In the genomic region with DNA sequence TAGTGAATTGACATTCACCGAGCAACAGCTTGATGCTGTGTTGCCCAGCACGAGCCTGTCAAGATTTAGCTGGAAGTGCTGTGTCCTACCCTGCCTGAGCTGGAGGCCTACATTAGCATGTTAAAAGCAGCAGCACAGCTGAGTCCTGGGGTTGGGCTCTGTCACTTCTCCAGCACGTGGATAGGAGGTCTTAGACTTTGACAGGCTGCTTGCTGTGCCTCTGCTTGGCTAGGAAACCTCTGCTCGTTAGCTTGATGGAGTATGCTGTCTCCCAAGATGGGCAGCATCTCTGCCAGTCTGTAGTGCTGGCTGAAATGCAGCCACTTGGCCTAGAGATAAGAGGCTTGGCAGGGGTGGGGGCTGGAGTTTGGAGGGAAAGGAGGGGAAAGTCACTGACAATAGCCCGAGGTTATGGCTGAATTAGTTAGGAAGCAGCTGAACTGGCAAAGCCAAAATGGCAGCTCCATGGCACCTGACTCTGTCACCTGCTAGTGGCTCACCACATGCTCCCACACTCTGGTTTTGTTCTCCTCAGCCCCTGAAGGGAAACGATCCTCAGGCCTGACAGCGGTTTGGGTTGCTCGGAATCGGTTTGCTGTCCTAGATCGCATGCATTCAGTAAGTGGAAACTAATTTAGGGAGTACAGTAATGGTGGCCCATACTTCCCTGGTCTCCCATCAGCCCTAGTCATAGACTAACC, we compare ENCODE assay signal across 20 mouse cellular contexts. TPM values are rescaled to one million over a fixed set of nuclear protein-coding genes. Genes with fewer than 3 reads are reported as not detected.
DNase-seq lines count a peak whose midpoint lies in the region; ATAC-seq lines count a peak whose summit lies in the region.
"Had no signal": no experiment of that assay in that cellular context is flagged by ENCODE, and none has a peak within 500 bp of the region (broad histone marks: within the 10 kb centered on the region; RNA-seq: fewer than 3 reads in every experiment).

No protein-coding gene starts in this region.

- no peak overlapping the region for H3K4me2 ChIP-seq in hindbrain, embryonic 16.5 days (ENCODE audit: low read length)
- no peak overlapping the region for H3K4me2 ChIP-seq in neural tube, embryonic 14.5 days (ENCODE audit: low read depth, low read length)

- 56% methylated on average over 10 of the region's 10 CpGs for WGBS in hindbrain, embryonic 16.5 days
- WGBS in neural tube, embryonic 14.5 days, result 66% methylated on average over 10 of the region's 10 CpGs

- peak; percentile 93 for ATAC-seq in hindbrain, embryonic 16.5 days
- peak; percentile 81 for ATAC-seq in neural tube, embryonic 14.5 days (ENCODE audit: low read depth)
- ATAC-seq: intestine, embryonic 16.5 days; Patski had no signal

- H3K9ac ChIP-seq in hindbrain, embryonic 16.5 days (ENCODE audit: low read depth, low read length), result no peak overlapping the region
- H3K9ac ChIP-seq in neural tube, embryonic 14.5 days (replicated peaks; ENCODE audit: low read depth, low read length), result no peak overlapping the region

- intact Hi-C loops in left cerebral cortex, postnatal 4 days (cut with DNase I), result no loop called here
- intact Hi-C loops in left cerebral cortex, postnatal 36 days (cut with DNase I), result no loop called here

- no peaks in the 10 kb centered on the region for H3K27me3 ChIP-seq in hindbrain, embryonic 16.5 days (replicated peaks; ENCODE audit: control insufficient read depth, insufficient read depth, low read length)
- no peaks in the 10 kb centered on the region for H3K27me3 ChIP-seq in neural tube, embryonic 14.5 days (ENCODE audit: control insufficient read depth, insufficient read depth, low read length)
- H3K27me3 ChIP-seq: Patski had no signal

- H3K9me3 ChIP-seq in hindbrain, embryonic 16.5 days (ENCODE audit: control insufficient read depth, low read length), result no peaks in the 10 kb centered on the region
- no peaks in the 10 kb centered on the region for H3K9me3 ChIP-seq in neural tube, embryonic 14.5 days (ENCODE audit: control insufficient read depth, low read length)

- no peak overlapping the region for H3K4me3 ChIP-seq in hindbrain, embryonic 16.5 days (ENCODE audit: low read length)
- no peak overlapping the region for H3K4me3 ChIP-seq in neural tube, embryonic 14.5 days (ENCODE audit: low read depth, low read length)

- peak; percentile 41 to 44 for DNase-seq in cerebellum, postnatal 14 days
- no peak for DNase-seq in cerebellum, adult 18-20 months
- DNase-seq in left cerebral cortex, postnatal 4 days, result peak; percentile 55
- no peak for DNase-seq in left cerebral cortex, postnatal 36 days (ENCODE audit: low spot score in 2 of 2)
- DNase-seq in adrenal gland, adult 2 months, result no peak
- DNase-seq in kidney, postnatal 4 days, result no peak
- DNase-seq: adrenal gland, adult 8-10 months; gastrocnemius, postnatal 36 days; kidney, postnatal 25 days; layer of hippocampus, postnatal 36 days; lung, adult 2 months; retina, postnatal 1 day; spleen, adult 18-20 months; thymus, postnatal 4 days had no signal

- H3K27ac ChIP-seq in hindbrain, embryonic 16.5 days (ENCODE audit: low read depth, low read length), result no peak overlapping the region
- no peak overlapping the region for H3K27ac ChIP-seq in neural tube, embryonic 14.5 days (ENCODE audit: low read depth, low read length)
- H3K27ac ChIP-seq: stomach, postnatal 0 days had no signal

- H3K4me1 ChIP-seq in hindbrain, embryonic 16.5 days (ENCODE audit: control insufficient read depth, insufficient read depth, low read depth, low read length), result no peaks in the 10 kb centered on the region
- no peaks in the 10 kb centered on the region for H3K4me1 ChIP-seq in neural tube, embryonic 14.5 days (ENCODE audit: control insufficient read depth, insufficient read depth, low read length)

- peaks cover 52% of the 10 kb centered on the region for H3K36me3 ChIP-seq in hindbrain, embryonic 16.5 days (ENCODE audit: control insufficient read depth, insufficient read depth, low read length)
- peaks cover 81% of the 10 kb centered on the region for H3K36me3 ChIP-seq in neural tube, embryonic 14.5 days (ENCODE audit: control insufficient read depth, insufficient read depth, low read length)

RNA-seq across cellular contexts. Expression of gene Pex19, which starts 18.6 kb away (rescaled TPM):
- 10 to 100 TPM; 73.9 to 84.3 TPM for total RNA-seq in left cerebral cortex, postnatal 4 days (2021)
- 100 to 1,000 TPM in 1 of 2 experiments, 10 to 100 TPM in 1; 95.6 to 105 TPM for total RNA-seq in left cerebral cortex, postnatal 36 days (2021)
- 169 and 173 TPM in 2 replicates for polyA plus RNA-seq in hindbrain, embryonic 16.5 days (2015; fragmentation: Nextera tagmentation; extraction: Ambion mirVana)
- polyA plus RNA-seq in neural tube, embryonic 14.5 days (2014; fragmentation: Nextera tagmentation; extraction: Ambion mirVana), result 151 and 156 TPM in 2 replicates
- 100 to 1,000 TPM; 112 to 114 TPM for total RNA-seq in adrenal gland, adult 2 months (2021)
- polyA plus RNA-seq in adrenal gland, adult 2 months (2012; rRNA removed), result 104 and 114 TPM in 2 replicates

RNA-seq across cellular contexts. Expression of gene Ncstn, which starts 25.3 kb away (rescaled TPM):
- total RNA-seq in left cerebral cortex, postnatal 4 days (2021), result 10 to 100 TPM; 80.0 to 85.3 TPM
- 10 to 100 TPM; 63.3 to 71.6 TPM for total RNA-seq in left cerebral cortex, postnatal 36 days (2021)
- polyA plus RNA-seq in hindbrain, embryonic 16.5 days (2015; fragmentation: Nextera tagmentation; extraction: Ambion mirVana), result 110 and 121 TPM in 2 replicates
- polyA plus RNA-seq in neural tube, embryonic 14.5 days (2014; fragmentation: Nextera tagmentation; extraction: Ambion mirVana), result 115 and 127 TPM in 2 replicates
- 10 to 100 TPM; 83.9 to 85.7 TPM for total RNA-seq in adrenal gland, adult 2 months (2021)
- 62.9 and 83.8 TPM in 2 replicates for polyA plus RNA-seq in adrenal gland, adult 2 months (2012; rRNA removed)

RNA-seq across cellular contexts. Expression of gene Copa, which starts 25.6 kb away (rescaled TPM):
- 100 to 1,000 TPM; 195 to 198 TPM for total RNA-seq in left cerebral cortex, postnatal 4 days (2021)
- total RNA-seq in left cerebral cortex, postnatal 36 days (2021), result 100 to 1,000 TPM; 143 to 144 TPM
- polyA plus RNA-seq in hindbrain, embryonic 16.5 days (2015; fragmentation: Nextera tagmentation; extraction: Ambion mirVana), result 181 and 214 TPM in 2 replicates
- polyA plus RNA-seq in neural tube, embryonic 14.5 days (2014; fragmentation: Nextera tagmentation; extraction: Ambion mirVana), result 140 and 206 TPM in 2 replicates
- 100 to 1,000 TPM; 174 to 178 TPM for total RNA-seq in adrenal gland, adult 2 months (2021)
- polyA plus RNA-seq in adrenal gland, adult 2 months (2012; rRNA removed), result 11.0 and 21.1 TPM in 2 replicates

RNA-seq across cellular contexts. Expression of gene Dcaf8, which starts 40.0 kb away (rescaled TPM):
- total RNA-seq in left cerebral cortex, postnatal 4 days (2021), result 10 to 100 TPM; 71.9 to 75.8 TPM
- 100 to 1,000 TPM; 113 to 124 TPM for total RNA-seq in left cerebral cortex, postnatal 36 days (2021)
- polyA plus RNA-seq in hindbrain, embryonic 16.5 days (2015; fragmentation: Nextera tagmentation; extraction: Ambion mirVana), result 86.6 and 91.6 TPM in 2 replicates
- 72.3 and 86.0 TPM in 2 replicates for polyA plus RNA-seq in neural tube, embryonic 14.5 days (2014; fragmentation: Nextera tagmentation; extraction: Ambion mirVana)
- 100 to 1,000 TPM; 110 to 120 TPM for total RNA-seq in adrenal gland, adult 2 months (2021)
- 61.1 and 64.8 TPM in 2 replicates for polyA plus RNA-seq in adrenal gland, adult 2 months (2012; rRNA removed)

RNA-seq across cellular contexts. Expression of gene Nhlh1, which starts 50.6 kb away (rescaled TPM):
- total RNA-seq in left cerebral cortex, postnatal 4 days (2021), result under 1 TPM; 0.32 to 0.44 TPM
- total RNA-seq in left cerebral cortex, postnatal 36 days (2021), result under 1 TPM; 0.42 to 0.72 TPM
- 2.6 and 3.2 TPM in 2 replicates for polyA plus RNA-seq in hindbrain, embryonic 16.5 days (2015; fragmentation: Nextera tagmentation; extraction: Ambion mirVana)
- 3.3 and 3.6 TPM in 2 replicates for polyA plus RNA-seq in neural tube, embryonic 14.5 days (2014; fragmentation: Nextera tagmentation; extraction: Ambion mirVana)
- not detected for total RNA-seq in adrenal gland, adult 2 months (2021)
- not detected in 2 replicates for polyA plus RNA-seq in adrenal gland, adult 2 months (2012; rRNA removed)
- total RNA-seq: adrenal gland, adult 8-10 months; gastrocnemius, postnatal 36 days had no signal
- polyA plus RNA-seq: heart, embryonic 14.5 days; Patski; stomach, postnatal 0 days had no signal

Comparison
In these comparisons a context has a peak if more than half of its experiments do, and no peak if none do; other contexts are left out.
1. DNase-seq: peak in cerebellum, postnatal 14 days (2 of 2) and left cerebral cortex, postnatal 4 days (single experiment); none in cerebellum, adult 18-20 months (0 of 2), left cerebral cortex, postnatal 36 days (0 of 2), adrenal gland, adult 2 months (single experiment) and kidney, postnatal 4 days (0 of 2).